Mouse (Mus musculus) mouse embryonic stem cell (cell line): ENCODE measurements around the gene Abat.

Source experiments
- in situ Hi-C, 2 experiments: fragments of 300-500 bp; cut with MboI; formaldehyde crosslinking; loops; 1 replicate in 1 of 2; 3 replicates in 1 of 2; pipeline ENCODE4 v1.14.3; 2019 to 2020; ENCODE audit warnings: low sequenced_read_pairs in 2 of 2, low pct_unique_long_range_greater_than_20kb in 1 of 2, mixed read lengths in 1 of 2; ENCODE audit not compliant: unreplicated experiment in 1 of 2

Abat gene

DNA sequence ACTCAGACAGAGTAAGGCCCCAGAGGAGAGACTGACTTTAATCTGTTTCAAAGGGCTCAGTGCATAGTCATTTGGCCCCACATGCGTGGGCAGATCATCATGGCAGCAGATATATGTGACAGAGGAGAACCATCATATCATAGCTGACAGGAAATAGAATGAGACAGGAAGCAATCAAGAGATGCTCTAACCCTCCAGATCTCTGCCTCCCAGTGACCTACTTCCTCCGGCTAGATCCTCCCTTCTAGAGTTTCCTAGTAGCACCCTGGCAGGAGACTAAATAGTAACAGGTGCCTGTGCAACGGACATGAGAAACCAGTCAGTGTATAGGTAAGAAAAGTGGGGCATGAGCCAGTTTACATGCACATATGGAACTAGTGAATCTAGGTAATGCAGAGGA lies 97.2 kb downstream of the Abat start:
- in situ Hi-C loops = no loop called here

DNA sequence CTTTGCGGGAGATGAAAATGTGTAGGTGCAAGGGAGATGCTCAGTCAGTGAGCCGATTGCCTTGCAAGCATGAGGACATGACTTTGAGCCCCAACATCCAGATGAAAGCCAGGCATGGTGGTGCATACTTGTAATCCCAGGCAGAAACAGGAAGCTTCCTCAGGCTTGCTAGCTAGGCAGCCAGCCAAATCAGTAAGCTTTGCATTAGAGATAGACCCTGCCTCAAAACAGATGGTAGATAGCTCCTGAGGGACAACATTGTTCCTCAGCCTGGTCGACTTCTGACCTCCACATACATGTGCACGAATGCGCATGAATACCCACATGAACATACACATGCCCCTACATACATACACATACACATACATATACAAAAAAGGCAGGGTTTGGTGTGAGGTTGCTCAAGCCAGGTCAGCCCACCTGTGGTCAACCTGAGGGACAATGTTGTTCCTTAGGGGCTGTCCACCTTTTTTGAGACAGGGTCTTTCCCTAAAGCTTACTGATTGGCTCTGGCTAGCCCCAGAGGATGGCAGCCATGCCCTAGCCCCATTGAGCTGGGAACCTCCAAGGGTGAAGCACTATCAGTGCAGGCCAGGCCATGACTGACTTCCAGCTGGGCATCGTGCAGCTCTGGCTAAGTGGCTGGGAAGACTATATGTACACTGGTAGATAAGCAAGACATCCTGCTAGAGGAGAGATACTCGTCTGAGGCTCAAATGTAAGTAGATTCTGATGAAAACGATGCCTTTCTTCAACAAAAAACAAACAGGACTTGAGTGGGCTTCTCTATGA lies 99.2 kb downstream of the Abat start:
- in situ Hi-C loops = no loop called here

DNA sequence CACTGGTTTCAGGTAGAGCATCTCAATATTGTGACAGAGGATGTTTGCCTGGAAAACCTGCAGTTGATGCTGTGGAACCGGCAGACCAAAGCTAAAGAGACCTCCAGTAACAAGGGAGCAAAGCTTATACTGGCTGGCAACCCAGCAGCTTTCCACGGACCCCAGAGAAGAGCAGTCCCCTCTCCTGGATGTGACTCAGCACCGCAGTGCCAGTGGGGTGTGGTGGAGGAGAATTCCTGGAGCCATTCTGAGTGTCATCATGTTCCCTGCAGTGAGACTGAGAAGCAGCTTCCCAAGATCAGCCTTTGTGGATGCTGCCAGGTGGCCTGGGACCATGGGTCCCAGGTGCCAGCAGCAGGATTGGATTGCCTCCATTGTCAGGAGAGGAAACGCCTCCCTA lies 99.8 kb downstream of the Abat start:
- in situ Hi-C loops = no loop called here

DNA sequence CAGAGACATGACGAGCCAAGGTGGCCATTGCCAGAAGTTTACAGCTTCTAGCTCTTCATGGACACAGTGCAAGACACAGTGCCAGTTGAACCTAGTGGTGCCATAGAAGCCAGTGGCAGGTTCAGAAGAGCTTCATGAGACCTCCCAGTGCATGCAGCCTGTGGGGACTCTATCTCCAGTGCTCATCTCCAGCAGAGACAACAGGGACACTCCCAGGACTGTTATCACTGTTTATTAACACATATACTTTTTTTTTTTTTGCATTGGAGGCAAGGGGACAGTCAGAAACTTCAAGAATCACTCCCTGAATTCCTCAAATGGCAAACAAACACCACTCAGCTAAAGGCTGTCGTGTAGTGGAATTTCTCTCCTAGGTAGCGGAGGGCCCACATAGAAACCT lies 100.2 kb downstream of the Abat start:
- in situ Hi-C loops = no loop called here

DNA sequence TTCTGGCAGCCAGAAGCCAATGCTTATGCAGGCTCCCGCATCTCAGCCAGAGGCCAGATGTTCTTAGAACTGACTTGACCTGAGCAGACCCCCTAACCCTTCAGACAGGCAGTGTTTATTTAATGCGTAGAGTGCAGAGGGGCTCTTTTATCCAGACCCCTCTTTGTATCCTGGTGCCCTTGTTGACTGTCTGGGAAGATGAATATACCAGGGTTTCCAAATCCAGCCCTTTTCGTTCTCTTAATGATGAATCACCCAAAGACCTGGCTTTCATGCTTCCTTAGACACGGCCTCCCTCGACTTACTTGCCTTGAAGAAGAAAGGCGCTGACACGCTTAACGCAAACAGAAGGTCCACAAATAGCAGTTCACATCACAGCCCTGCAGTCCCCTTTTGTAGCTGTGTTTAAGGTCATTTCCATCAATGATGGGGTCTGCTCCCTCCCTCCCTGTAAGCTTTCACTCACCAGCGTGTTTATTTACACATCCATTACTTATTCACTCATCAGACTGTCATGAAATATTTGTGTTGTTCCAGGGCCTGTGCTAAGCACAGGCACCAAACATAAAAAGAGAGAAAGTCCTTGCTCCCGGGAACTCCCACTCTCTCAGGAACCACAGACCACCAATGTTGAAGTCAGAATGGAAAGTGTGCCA lies 106.6 kb downstream of the Abat start:
- in situ Hi-C loops = no loop called here

DNA sequence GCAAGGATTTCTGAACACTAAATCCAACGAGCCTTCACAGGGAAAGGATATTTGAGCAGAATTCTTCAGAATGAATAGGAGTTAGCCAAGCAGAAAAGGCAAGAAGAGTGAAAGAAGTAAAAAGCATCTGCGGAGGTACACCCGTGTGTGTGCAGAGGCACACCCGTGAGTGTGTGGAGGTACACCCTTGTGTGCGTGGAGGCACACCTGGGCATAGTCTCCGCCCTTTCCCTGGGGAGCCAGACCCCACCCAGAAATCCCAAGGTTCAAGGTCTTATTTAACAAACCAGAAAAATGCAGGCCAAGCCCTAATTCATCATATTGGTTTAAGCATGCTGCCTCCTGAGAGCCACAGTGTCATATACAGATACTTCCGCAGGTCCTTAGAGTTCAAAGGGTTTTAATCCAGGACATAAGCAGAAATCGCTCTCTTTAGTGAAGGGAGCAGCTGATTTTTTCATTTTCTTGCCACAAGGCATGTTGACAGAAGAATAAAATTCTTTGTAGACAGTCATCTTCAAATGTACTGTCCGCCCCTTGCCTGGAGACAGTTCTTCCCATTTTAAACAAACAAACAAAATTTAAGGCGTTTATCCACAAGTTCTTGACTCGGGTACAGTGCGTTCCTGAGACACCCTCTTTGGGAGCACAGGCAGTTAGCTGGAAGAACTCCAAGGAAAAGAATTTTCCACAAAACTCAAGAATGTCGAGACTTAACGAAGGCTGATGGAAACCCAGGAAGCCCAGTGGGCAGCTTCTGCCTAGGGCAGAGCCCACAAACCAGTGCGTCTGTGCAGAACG lies 107.3 kb downstream of the Abat start:
- in situ Hi-C loops = no loop called here

DNA sequence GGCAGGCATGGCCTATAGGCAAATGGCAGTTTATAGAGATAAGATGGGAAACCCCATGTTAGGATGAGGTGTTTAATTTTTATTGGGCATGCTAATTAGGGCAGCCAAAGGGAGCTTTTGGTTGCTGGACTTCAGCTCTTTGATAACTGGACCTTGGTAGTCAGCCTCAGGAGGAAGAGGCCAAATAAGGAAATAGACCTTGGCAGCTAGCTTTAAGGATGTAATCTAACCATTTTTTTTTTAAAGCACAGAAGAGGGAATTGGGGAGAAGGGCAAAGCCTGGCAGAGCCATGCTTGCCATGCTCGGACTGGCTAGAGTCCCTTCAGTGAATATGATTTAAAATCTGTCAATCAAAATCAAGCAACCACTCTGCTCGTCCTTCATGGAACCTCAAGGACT lies 117.2 kb downstream of the Abat start:
- in situ Hi-C loops = no loop called here

DNA sequence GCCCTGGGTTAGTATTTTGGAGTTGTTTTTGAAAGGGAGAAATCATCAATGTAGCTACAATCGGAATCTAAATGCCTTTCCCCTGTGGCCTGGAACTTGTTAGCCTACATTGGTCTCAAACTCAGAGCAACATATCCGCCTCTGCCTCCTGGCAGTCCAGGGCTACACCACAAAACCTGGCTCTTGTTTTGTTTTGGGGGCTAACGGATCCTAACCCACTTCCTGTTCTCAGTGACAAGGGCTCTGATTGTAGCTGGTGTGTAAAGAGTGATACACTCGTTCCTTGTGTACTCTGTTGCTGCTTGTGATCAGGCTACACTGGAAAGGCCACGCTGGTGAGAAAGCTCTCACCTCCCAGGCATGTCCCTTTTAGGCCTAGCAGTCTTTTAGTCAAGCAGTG lies 118.2 kb downstream of the Abat start:
- in situ Hi-C loops = no loop called here

DNA sequence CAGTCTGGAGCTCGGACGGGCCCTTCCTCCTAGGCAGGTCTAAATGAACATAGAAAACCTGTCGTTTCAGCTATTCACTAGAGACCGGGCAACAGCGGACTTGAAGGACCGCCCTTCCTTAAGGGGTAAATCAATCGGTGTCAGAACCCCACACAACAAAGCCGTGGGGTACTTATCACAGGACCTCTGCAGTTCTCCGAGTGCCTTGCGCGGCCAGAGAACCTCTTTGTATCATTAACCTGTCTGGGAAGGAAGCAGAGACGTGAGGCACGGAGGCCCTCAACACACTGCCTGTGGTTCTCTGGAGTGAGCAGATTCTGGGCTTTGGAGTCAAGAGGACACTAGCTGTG lies 123.6 kb downstream of the Abat start:
- in situ Hi-C loops = no loop called here

DNA sequence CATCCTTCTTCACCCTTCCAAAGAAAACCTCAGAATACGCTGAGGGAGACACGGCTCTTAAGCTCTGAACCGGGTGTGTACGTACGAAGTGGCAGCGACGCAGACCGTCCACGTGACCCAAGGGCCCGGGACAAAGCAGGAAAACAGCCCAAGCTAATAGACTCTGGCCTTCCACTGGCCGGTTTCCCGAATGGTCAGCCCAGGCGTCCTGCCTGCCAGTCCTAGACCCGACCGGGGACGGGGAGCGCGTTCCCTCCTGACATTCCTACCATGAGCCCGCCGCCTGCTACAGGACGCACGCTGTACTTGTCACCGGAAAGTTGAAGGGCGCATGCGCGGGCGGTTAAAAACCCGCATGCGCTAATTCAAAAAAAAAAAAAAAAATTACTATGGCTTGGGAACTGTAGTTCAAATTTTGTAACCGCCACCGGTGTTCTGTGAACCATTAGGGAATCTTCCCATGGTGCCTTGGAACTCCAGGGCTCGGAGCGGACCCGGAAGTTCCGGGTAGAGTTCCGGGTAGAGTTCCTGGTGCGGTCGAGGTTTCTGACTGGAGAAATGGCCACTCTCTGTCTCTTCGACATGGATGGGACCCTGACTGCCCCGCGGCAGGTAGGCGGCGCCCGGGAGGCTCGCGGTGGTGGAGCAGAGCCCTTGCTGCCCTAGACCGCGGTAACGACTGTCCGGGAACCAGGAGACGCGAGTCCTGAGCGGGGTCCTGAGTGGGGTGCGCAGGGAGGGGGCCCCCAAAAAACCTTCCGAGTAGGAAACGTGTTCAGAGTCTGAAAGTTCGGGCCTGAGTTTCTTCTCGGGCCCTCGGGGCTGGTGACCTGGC lies 124.2 kb downstream of the Abat start, which contains the start of the genes Pmm2 and Tmem186:
Pmm2 (plus strand) TSS at position 458 of the 835 bp plus-strand sequence.
Tmem186 (minus strand) TSS at position 496 of the 835 bp plus-strand sequence.
- in situ Hi-C loops = no loop called here

DNA sequence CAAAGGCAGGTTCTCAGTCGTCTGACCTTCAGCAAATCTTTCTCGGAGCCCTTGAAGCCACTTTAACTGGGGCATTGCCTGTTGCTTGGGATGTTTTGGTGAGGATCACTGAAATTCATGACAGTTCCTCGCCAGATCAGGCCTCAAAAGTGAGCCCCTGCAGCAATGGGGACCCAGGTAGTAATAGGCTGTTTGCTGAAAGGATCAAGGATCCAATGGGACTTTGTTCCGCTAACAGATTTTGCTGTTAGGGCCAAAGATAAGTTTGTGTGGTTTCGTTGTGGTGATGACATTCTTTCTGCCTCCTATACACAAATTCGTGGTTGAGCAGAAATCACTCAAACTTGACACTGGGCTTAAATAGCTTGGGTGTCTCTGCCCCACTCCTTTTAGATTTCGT lies 124.9 kb downstream of the Abat start:
- in situ Hi-C loops = no loop called here

DNA sequence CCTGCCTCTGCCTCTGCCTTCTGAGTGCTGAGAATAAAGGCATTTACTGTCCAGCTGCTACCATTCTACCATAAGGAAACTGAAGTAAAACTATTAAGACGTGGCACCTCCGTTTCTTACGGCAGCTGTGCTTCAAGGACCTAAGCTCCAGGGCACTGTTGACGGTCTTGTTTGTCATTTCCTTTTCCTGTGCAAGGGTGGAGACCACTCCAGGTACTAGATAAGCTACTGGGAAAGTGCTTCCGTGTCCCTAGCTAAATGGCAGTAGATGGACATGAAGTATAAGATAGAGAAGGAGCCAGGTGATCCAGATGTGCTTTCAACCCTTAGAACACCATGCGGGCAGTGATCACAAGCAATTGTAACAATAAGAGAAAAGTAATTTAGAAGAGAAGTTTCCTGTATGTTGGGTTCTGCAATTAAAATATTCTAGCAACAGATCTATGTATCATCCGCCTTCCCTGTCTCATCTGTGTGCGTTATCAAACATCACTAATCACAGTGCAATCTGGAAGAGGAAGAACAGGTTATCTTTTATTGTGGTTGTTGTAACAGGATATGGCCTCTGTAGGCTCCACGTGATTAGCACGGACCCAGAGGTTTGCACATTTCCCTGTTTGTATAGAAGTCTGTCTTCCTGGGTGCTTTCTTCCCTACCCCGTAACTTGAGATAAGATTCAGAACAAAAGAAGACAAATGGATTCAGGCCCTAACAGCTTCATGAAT lies 126.4 kb downstream of the Abat start:
- in situ Hi-C loops = no loop called here

DNA sequence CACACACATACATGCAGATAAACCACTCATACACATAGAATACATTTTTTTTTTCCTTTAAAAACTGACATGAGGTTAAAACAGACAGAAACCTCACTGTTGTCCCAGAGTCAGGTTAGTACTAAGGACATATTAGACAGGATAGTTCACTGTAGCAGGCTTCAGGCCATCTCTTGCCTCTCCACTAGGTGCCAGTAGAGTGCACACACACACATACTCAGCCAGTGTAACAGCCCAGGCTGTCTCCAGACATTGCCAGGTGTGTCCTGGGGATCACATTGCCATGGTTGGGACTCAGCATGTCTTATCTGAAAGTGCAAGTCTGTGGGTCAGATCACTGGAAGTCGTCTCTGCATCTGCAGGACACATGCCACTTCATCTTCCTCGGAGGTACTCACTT lies 130.6 kb downstream of the Abat start:
- in situ Hi-C loops = no loop called here

DNA sequence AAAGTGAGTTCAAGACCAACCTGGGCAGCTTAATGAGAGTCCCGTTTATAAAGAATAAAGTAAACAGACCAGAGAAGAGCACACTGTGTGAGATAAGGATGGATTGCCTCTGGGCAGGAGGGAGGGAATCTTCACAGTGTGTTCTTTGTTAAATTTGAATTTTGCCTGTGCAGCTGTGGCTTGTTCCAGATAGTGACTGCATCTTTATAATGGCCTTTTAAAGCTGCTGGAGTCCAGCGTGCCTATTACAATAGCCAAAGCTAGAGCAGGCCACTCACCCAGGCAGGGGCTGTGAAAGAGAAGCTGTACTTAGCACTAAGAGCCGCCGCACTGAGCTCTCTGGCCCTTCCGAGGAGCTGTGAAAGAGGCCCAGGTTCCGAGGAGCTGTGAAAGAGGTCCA lies 132.3 kb downstream of the Abat start:
- in situ Hi-C loops = no loop called here

DNA sequence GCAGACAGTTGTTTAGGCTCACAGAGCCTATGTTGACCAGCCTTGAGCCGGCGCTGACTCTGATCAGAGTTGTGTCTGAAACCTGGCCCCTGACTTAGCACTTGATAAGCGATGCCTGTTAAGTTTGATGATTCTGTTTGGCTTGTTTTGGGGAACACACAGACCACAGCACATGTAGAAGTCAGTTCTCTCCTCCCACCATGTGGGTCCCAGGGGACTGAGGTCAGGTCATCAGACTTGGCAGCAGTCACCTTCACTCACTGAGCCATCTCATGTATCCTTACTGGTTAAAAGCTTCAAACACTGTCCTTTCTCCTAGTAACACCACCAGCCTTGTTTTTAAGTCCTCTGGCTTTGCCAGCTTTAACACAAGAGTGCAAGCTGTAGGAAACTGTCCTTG lies 136.8 kb downstream of the Abat start:
- in situ Hi-C loops = no loop called here

DNA sequence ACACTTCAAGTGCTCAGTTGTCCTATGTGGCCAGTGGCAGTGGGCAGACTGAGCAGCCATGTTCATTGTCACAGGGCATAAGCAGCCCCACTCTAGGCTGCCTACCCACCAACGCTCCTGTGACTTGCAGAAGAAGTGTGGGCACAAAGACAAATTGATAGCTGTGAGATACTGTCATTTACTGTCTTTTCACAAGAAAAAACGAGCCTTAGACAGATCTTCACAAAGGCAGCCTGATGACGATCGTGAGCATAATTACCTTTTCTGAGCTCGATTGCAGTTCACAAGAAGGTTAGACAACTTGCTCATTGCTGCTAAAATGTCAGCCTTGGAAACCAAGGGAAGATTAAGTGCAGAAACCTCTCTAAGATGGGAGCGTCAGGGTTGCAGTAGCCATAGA lies 141.9 kb downstream of the Abat start:
- in situ Hi-C loops = no loop called here

DNA sequence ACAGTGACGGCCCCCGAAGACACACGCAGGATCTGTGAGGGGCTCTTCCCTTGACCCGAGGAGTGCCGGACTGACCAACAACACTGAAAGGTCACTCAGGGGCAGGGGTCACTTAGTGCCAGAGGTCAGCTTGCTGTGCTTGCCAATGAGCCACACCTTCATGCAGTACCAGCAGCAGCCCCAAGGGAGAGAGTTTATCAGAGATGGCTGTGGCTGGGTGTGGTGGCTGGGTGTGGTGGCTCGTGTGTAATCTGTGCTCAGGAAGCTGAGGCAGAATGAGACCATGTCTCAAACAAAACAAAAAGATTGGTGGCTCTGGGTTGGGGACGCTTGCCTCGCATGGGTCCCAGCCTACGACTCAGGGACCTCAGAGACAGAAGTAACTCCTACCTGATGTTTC lies 142.4 kb downstream of the Abat start:
- in situ Hi-C loops = no loop called here

DNA sequence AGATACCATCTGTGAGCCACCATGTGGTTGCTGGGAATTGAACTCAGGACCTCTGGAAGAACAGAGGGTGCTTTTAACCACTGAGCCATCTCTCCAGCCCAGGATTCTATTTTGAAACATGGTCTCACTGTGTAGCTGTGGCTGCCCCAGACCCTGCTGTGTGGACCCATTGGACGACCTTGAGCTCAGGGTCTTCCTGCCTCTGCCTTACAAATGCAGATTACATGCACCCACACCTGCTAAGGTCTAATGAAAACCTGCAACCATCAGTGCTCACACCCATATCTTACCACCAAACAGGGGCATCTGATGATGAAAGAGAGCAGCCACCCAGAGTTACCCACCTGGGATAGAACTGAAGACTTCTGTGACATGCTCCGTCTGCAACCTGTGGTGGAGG lies 143.0 kb downstream of the Abat start:
- in situ Hi-C loops = no loop called here
